Mouse (Mus musculus): Measurements from ENCODE around the gene Psmd9.

DNA sequence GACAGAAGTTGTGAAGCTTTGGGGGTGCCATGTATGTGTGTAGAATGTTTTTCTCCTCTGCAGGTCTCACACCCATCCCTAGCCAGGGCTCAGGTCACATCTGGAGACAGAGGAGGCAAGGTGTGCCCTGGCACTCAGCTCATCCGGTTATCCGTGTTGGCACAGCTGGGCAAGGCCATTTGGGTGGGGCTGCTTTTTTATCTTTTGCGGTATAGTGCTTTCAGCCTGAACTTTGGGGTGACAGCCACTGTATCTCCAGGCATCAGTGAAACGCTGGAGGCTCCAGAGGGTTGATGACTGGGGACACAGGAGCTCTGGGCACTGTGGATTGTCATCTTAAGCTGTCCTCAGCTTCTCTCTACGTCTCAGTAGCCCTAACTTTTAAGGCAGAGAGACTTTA, 24.2 kb downstream of the Psmd9 start:
- TF ChIP-seq CTCF (IDR thresholded peaks at IDR 0.05; ENCODE audit: control insufficient read depth, insufficient read depth, insufficient replicate concordance, low read depth, low read length) (no peak), POLR2A (IDR thresholded peaks at IDR 0.05; ENCODE audit: control insufficient read depth, low read depth, low read length) (no peak)

All from testis, adult 2 months (tissue).